Mouse (Mus musculus) forebrain, embryonic 13.5 days (tissue): Measurements from ENCODE around the gene Copz1. TPM values are rescaled to one million over a fixed set of nuclear protein-coding genes. Genes with fewer than 3 reads are reported as not detected.

Experiments used
- ATAC-seq: fragments of 200-750 bp; cut with Nextera tagmentation; 2 replicates; pipeline ENCODE4 v1.8.0; 2017
- H3K27ac ChIP-seq: fragments of 300-500 bp; sonication (generic); 2 replicates; pipeline ENCODE4 v1.5.1; 2015; ENCODE audit warnings: inconsistent platforms, mild to moderate bottlenecking, moderate library complexity
- H3K27me3 ChIP-seq: fragments of 300-500 bp; sonication (generic); 2 replicates; pipeline ENCODE4 v1.6.1; 2015; ENCODE audit warnings: mild to moderate bottlenecking, inconsistent platforms
- H3K36me3 ChIP-seq: fragments of 300-500 bp; sonication (generic); 2 replicates; pipeline ENCODE4 v1.6.1; 2015; ENCODE audit warnings: mild to moderate bottlenecking, inconsistent platforms; ENCODE audit not compliant: poor library complexity, severe bottlenecking
- H3K4me1 ChIP-seq: fragments of 300-500 bp; sonication (generic); 2 replicates; pipeline ENCODE4 v1.6.1; 2015; ENCODE audit warnings: inconsistent platforms
- H3K4me2 ChIP-seq: fragments of 300-500 bp; sonication (generic); 2 replicates; pipeline ENCODE4 v1.6.1; 2015; ENCODE audit warnings: inconsistent platforms, mild to moderate bottlenecking, moderate library complexity
- H3K4me3 ChIP-seq: fragments of 300-500 bp; sonication (generic); 2 replicates; pipeline ENCODE4 v1.5.1; 2015; ENCODE audit warnings: mild to moderate bottlenecking, inconsistent platforms
- H3K9ac ChIP-seq: fragments of 300-500 bp; sonication (generic); 2 replicates; pipeline ENCODE4 v1.6.1; 2015; ENCODE audit warnings: mild to moderate bottlenecking, inconsistent platforms
- H3K9me3 ChIP-seq: fragments of 300-500 bp; sonication (generic); replicated peaks from 2 replicates; pipeline ENCODE4 v1.6.1; 2016; ENCODE audit warnings: inconsistent platforms
- WGBS: fragments of 180-500 bp; shearing (Covaris S2); methylation state at CpG from one replicate; pipeline ENCODE4 v1.1.7; 2015; 5-methylcytosine and 5-hydroxymethylcytosine counted together
- polyA plus RNA-seq: library from polyadenylated mRNA; unstranded; fragments of >200 nt; fragmentation: Nextera tagmentation; extraction: Ambion mirVana; gene quantifications from 2 replicates; pipeline ENCODE4 v1.2.1, GENCODE M21; 2015

Copz1 gene
- polyA plus RNA-seq, 1 experiment from 2014 or later, result 219 TPM

GRCm38 (mm10) chr15:103298026-103298425 is 25.5 kb downstream of the Copz1 start:
- ATAC-seq, result peak; percentile 22; the same call in 1 of the 2 replicates
- Histone ChIP-seq H3K9me3 (no peaks in the 10 kb centered on the region), H3K27ac (peak overlapping the region; percentile 99), H3K4me3 (no peak overlapping the region), H3K4me2 (0 out of 2 replicates have a peak overlapping the region, but pooled peaks have one; percentile 8), H3K9ac (peak overlapping the region; percentile 60), H3K27me3 (no peaks in the 10 kb centered on the region), H3K36me3 (peaks cover 39% of the 10 kb centered on the region), H3K4me1 (peaks cover 79% of the 10 kb centered on the region)
- 43% methylated on average over 3 of the region's 3 CpGs for WGBS

DNA sequence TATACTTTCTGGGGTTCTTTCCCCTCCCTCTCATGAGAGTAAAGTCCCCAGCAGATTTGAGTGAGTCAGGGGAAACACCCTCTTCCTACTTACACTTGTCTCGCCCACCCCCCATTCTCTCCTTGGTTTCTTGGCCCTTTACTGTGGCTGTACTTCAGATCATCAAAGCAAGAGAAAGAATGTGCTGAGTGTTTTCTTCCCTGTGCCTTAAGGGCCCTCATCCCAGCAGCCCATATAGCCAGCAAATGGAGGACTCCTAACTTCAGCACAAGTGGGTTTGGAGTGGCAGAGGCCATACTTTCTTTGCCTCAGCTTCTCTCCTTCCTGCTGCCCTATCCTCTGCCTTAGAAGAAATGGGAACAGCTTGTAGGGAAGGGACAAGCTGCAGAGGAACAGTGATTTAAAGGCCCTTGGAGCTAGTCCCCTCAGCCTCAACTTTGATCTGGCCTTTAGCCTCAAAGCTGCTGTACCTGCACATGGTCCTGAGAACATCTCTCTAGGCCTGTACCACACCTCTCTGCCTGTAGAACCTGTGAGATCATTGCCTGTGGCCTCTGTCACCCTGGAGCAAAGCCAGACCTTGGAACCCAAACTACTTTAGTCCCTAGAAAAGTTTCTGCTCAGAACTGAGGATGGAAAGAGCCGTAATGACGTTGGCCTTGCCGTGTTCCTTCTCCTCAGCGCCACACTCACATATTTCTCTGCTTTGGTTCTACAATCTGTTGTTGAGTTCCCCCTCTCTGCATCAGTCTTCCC is 26.5 kb downstream of the Copz1 start:
- H3K4me1 ChIP-seq, result peaks cover 89% of the 10 kb centered on the region
- WGBS, result 66% methylated on average over 5 of the region's 5 CpGs
- H3K27me3 ChIP-seq, result no peaks in the 10 kb centered on the region
- H3K36me3 ChIP-seq, result peaks cover 29% of the 10 kb centered on the region
- peak overlapping the region; percentile 63 for H3K4me2 ChIP-seq
- H3K9ac ChIP-seq, result peak overlapping the region; percentile 60
- 0 out of 2 replicates have a peak overlapping the region, but pooled peaks have one; percentile 29 for H3K4me3 ChIP-seq
- no peak for ATAC-seq
- H3K9me3 ChIP-seq, result no peaks in the 10 kb centered on the region
- H3K27ac ChIP-seq, result peak overlapping the region; percentile 99

DNA sequence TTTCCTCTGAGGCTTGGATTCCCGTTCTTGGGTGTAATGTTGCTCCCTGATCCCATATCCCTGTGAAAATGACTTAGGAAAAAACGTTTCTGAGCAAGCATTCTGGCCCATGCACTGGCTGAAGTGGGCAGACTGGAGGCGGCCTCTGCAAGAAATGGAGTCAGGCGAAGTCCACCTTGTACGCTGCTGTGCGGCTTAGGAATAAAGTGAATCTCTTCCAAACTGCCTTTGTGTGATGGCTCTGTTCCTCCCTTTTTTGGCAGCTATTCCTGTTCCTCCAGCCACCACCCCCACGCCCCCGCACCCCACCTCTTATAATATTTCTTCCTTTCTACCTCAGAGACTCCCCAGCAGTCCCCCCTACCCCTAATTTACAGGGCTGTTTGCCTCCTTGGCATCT is 27.1 kb downstream of the Copz1 start:
- Histone ChIP-seq H3K9me3 (no peaks in the 10 kb centered on the region), H3K4me1 (peaks cover 95% of the 10 kb centered on the region), H3K9ac (peak overlapping the region; percentile 60), H3K27ac (peak overlapping the region; percentile 99), H3K27me3 (no peaks in the 10 kb centered on the region), H3K36me3 (peaks cover 27% of the 10 kb centered on the region), H3K4me2 (peak overlapping the region; percentile 63), H3K4me3 (peak overlapping the region; percentile 29)
- ATAC-seq, result peak; percentile 9; the same call in 1 of the 2 replicates
- WGBS, result 12% methylated on average over 8 of the region's 8 CpGs

GRCm38 (mm10) chr15:103300067-103300471 is 27.6 kb downstream of the Copz1 start:
- 2% methylated on average over 18 of the region's 18 CpGs for WGBS
- peak; percentile 63 for ATAC-seq
- H3K9ac ChIP-seq, result peak overlapping the region; percentile 60
- H3K27ac ChIP-seq, result peak overlapping the region; percentile 99
- no peaks in the 10 kb centered on the region for H3K9me3 ChIP-seq
- H3K27me3 ChIP-seq, result no peaks in the 10 kb centered on the region
- H3K4me1 ChIP-seq, result peaks cover 97% of the 10 kb centered on the region
- peak overlapping the region; percentile 63 for H3K4me2 ChIP-seq
- H3K4me3 ChIP-seq, result peak overlapping the region; percentile 29
- H3K36me3 ChIP-seq, result peaks cover 25% of the 10 kb centered on the region

DNA sequence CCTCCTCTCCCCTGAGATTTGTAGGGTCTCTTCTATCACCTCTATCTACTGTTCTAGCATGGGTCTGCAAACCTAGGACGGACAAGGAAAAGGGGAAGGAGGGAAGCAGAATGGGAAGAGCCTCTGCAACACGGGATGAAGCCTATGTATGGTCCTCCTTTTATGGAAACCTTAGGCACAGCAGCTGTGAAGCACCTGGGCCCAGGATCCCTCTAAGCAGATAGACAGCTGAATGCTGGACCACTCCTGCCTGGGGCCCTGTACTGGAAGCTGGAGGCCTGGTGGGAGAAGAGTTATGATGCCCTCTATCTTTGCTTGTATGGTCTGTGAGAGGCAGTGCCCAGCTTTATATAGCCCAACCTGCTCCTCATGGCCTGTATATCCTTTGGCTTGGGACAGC is 28.0 kb downstream of the Copz1 start:
- 0% methylated on average over 2 of the region's 2 CpGs for WGBS
- Histone ChIP-seq H3K4me2 (peak overlapping the region; percentile 63), H3K27ac (peak overlapping the region; percentile 99), H3K27me3 (no peaks in the 10 kb centered on the region), H3K9ac (peak overlapping the region; percentile 60), H3K4me3 (peak overlapping the region; percentile 29), H3K36me3 (peaks cover 21% of the 10 kb centered on the region), H3K4me1 (peaks cover 93% of the 10 kb centered on the region), H3K9me3 (no peaks in the 10 kb centered on the region)
- ATAC-seq, result no peak

- Histone ChIP-seq H3K4me1 (peaks cover 93% of the 10 kb centered on the region), H3K27me3 (no peaks in the 10 kb centered on the region), H3K4me2 (peak overlapping the region; percentile 63), H3K36me3 (peaks cover 16% of the 10 kb centered on the region), H3K4me3 (no peak overlapping the region), H3K9me3 (no peaks in the 10 kb centered on the region), H3K9ac (peak overlapping the region; percentile 60; the same call in 1 of the 2 replicates), H3K27ac (peak overlapping the region; percentile 99)
- ATAC-seq, result no peak
- WGBS, result 11% methylated on average over 2 of the region's 2 CpGs
These were observed 28.5 kb downstream of the Copz1 start for GRCm38 (mm10) chr15:103301046-103301445.

GRCm38 (mm10) chr15:103301547-103302340 is 29.2 kb downstream of the Copz1 start:
- Histone ChIP-seq H3K36me3 (peaks cover 10% of the 10 kb centered on the region), H3K27me3 (no peaks in the 10 kb centered on the region), H3K4me3 (no peak overlapping the region), H3K9ac (peak overlapping the region; percentile 47), H3K4me2 (0 out of 2 replicates have a peak overlapping the region, but pooled peaks have one; percentile 13), H3K9me3 (no peaks in the 10 kb centered on the region), H3K27ac (peak overlapping the region; percentile 99), H3K4me1 (peaks cover 93% of the 10 kb centered on the region)
- 38% methylated on average over 5 of the region's 5 CpGs for WGBS
- no peak for ATAC-seq

- Histone ChIP-seq H3K4me2 (no peak overlapping the region), H3K27me3 (no peaks in the 10 kb centered on the region), H3K36me3 (0 out of 2 replicates have a peak, but pooled peaks cover 6% of the 10 kb centered on the region), H3K4me1 (peaks cover 92% of the 10 kb centered on the region), H3K9me3 (no peaks in the 10 kb centered on the region), H3K27ac (peak overlapping the region; percentile 99), H3K4me3 (no peak overlapping the region), H3K9ac (peak overlapping the region; percentile 47; the same call in 1 of the 2 replicates)
- WGBS, result 50% methylated on average over 6 of the region's 6 CpGs
- no peak for ATAC-seq
These were observed 30.0 kb downstream of the Copz1 start for GRCm38 (mm10) chr15:103302341-103303021.

- Histone ChIP-seq H3K9ac (peak overlapping the region; percentile 78), H3K36me3 (no peaks in the 10 kb centered on the region), H3K4me2 (peak overlapping the region; percentile 77), H3K27me3 (peaks cover 9% of the 10 kb centered on the region), H3K4me3 (peak overlapping the region; percentile 44), H3K27ac (peak overlapping the region; percentile 95), H3K4me1 (peaks cover 83% of the 10 kb centered on the region), H3K9me3 (no peaks in the 10 kb centered on the region)
- ATAC-seq, result no peak
- WGBS, result 10% methylated on average over 8 of the region's 8 CpGs
These were observed 31.6 kb downstream of the Copz1 start for GRCm38 (mm10) chr15:103303916-103304615.

GRCm38 (mm10) chr15:103304616-103304969 is 32.1 kb downstream of the Copz1 start:
- peaks cover 78% of the 10 kb centered on the region for H3K4me1 ChIP-seq
- H3K4me2 ChIP-seq, result peak overlapping the region; percentile 77
- H3K27me3 ChIP-seq, result peaks cover 14% of the 10 kb centered on the region
- peak; percentile 2; the same call in 1 of the 2 replicates for ATAC-seq
- H3K27ac ChIP-seq, result peak overlapping the region; percentile 95
- H3K4me3 ChIP-seq, result peak overlapping the region; percentile 44
- no peaks in the 10 kb centered on the region for H3K9me3 ChIP-seq
- 0% methylated on average over 9 of the region's 9 CpGs for WGBS
- H3K9ac ChIP-seq, result peak overlapping the region; percentile 78
- H3K36me3 ChIP-seq, result no peaks in the 10 kb centered on the region

GRCm38 (mm10) chr15:103305070-103305678 is 32.7 kb downstream of the Copz1 start:
- Histone ChIP-seq H3K4me1 (peaks cover 72% of the 10 kb centered on the region), H3K9me3 (no peaks in the 10 kb centered on the region)
- under 1% methylated on average over 71 of the region's 71 CpGs for WGBS

More at GRCm38 (mm10) chr15:103305070-103305678, 32.7 kb downstream of the Copz1 start:
- no peaks in the 10 kb centered on the region for H3K36me3 ChIP-seq
- peak; percentile 97 for ATAC-seq
- peak overlapping the region; percentile 81 for H3K9ac ChIP-seq
- H3K4me3 ChIP-seq, result peak overlapping the region; percentile 44
- H3K4me2 ChIP-seq, result peak overlapping the region; percentile 77
- H3K27ac ChIP-seq, result peak overlapping the region; percentile 98
- peaks cover 14% of the 10 kb centered on the region for H3K27me3 ChIP-seq
